ENCODE assay signal across 17 mouse cellular contexts in genomic region chr11:97147333-97147732, GRCm38 (mm10). TPM values are rescaled to one million over a fixed set of nuclear protein-coding genes. Genes with fewer than 3 reads are reported as not detected.
DNase-seq lines count a peak whose midpoint lies in the region; ATAC-seq and TF ChIP-seq lines count a peak whose summit lies in the region.
"Had no signal": no experiment of that assay in that cellular context is flagged by ENCODE, and none has a peak within 500 bp of the region (broad histone marks: within the 10 kb centered on the region; RNA-seq: fewer than 3 reads in every experiment).

No protein-coding gene starts in this region.

- no peak for DNase-seq in embryonic facial prominence, embryonic 10.5 days (ENCODE audit: low spot score)
- DNase-seq in heart, adult 18-20 months, result no peak
- DNase-seq in heart, postnatal 4 days, result no peak
- no peak for DNase-seq in cerebellum, adult 18-20 months

- H3K4me1 ChIP-seq in embryonic facial prominence, embryonic 13.5 days, result peaks cover 39% of the 10 kb centered on the region
- peaks cover 65% of the 10 kb centered on the region for H3K4me1 ChIP-seq in embryonic facial prominence, embryonic 10.5 days
- H3K4me1 ChIP-seq in heart, embryonic 11.5 days (ENCODE audit: control insufficient read depth, insufficient read depth, low read length), result peaks cover 26% of the 10 kb centered on the region
- peaks cover 53% of the 10 kb centered on the region for H3K4me1 ChIP-seq in heart, embryonic 15.5 days (replicated peaks)

- no peaks in the 10 kb centered on the region for H3K9me3 ChIP-seq in embryonic facial prominence, embryonic 13.5 days
- H3K9me3 ChIP-seq in embryonic facial prominence, embryonic 10.5 days, result no peaks in the 10 kb centered on the region
- no peaks in the 10 kb centered on the region for H3K9me3 ChIP-seq in heart, embryonic 11.5 days (replicated peaks; ENCODE audit: control insufficient read depth, low read length)
- H3K9me3 ChIP-seq in heart, embryonic 15.5 days (replicated peaks), result no peaks in the 10 kb centered on the region
- H3K9me3 ChIP-seq: embryonic facial prominence, embryonic 15.5 days; forebrain, embryonic 12.5 days had no signal

- peaks cover 64% of the 10 kb centered on the region for H3K36me3 ChIP-seq in embryonic facial prominence, embryonic 13.5 days
- H3K36me3 ChIP-seq in embryonic facial prominence, embryonic 10.5 days (replicated peaks), result peaks cover 35% of the 10 kb centered on the region
- 0 out of 2 replicates have a peak, but pooled peaks cover 3% of the 10 kb centered on the region for H3K36me3 ChIP-seq in heart, embryonic 11.5 days (ENCODE audit: control insufficient read depth, insufficient read depth, low read length)
- no peaks in the 10 kb centered on the region for H3K36me3 ChIP-seq in heart, embryonic 15.5 days
- H3K36me3 ChIP-seq in C2C12 (ENCODE audit: control insufficient read depth, insufficient read depth), result no peaks in the 10 kb centered on the region

- H3K27ac ChIP-seq in embryonic facial prominence, embryonic 13.5 days, result no peak overlapping the region
- no peak overlapping the region for H3K27ac ChIP-seq in embryonic facial prominence, embryonic 10.5 days (replicated peaks)
- H3K27ac ChIP-seq in heart, embryonic 11.5 days (ENCODE audit: low read depth, low read length), result no peak overlapping the region
- H3K27ac ChIP-seq in heart, embryonic 15.5 days, result no peak overlapping the region
- H3K27ac ChIP-seq: embryonic facial prominence, embryonic 15.5 days; forebrain, embryonic 12.5 days; hindbrain, embryonic 14.5 days had no signal

- H3K4me3 ChIP-seq in embryonic facial prominence, embryonic 13.5 days, result no peak overlapping the region
- no peak overlapping the region for H3K4me3 ChIP-seq in embryonic facial prominence, embryonic 10.5 days
- no peak overlapping the region for H3K4me3 ChIP-seq in heart, embryonic 11.5 days (ENCODE audit: low read depth, low read length)
- 0 out of 2 replicates have a peak overlapping the region, but pooled peaks have one; percentile 1 for H3K4me3 ChIP-seq in heart, embryonic 15.5 days
- H3K4me3 ChIP-seq in C2C12 (ENCODE audit: insufficient read depth, poor library complexity, severe bottlenecking), result no peak overlapping the region
- H3K4me3 ChIP-seq: embryonic facial prominence, embryonic 15.5 days; erythroblast, embryonic 14.5 days; forebrain, embryonic 12.5 days had no signal

- H3K4me2 ChIP-seq in embryonic facial prominence, embryonic 13.5 days, result no peak overlapping the region
- peak overlapping the region; percentile 94; the same call in 1 of the 2 replicates for H3K4me2 ChIP-seq in heart, embryonic 11.5 days
- H3K4me2 ChIP-seq in heart, embryonic 15.5 days, result peak overlapping the region; percentile 98; the same call in 1 of the 2 replicates
- H3K4me2 ChIP-seq: embryonic facial prominence, embryonic 15.5 days; forebrain, embryonic 12.5 days; hindbrain, embryonic 14.5 days had no signal

- H3K9ac ChIP-seq in embryonic facial prominence, embryonic 13.5 days, result 0 out of 2 replicates have a peak overlapping the region, but pooled peaks have one; percentile 16
- H3K9ac ChIP-seq in heart, embryonic 11.5 days (ENCODE audit: low read depth, low read length), result no peak overlapping the region
- no peak overlapping the region for H3K9ac ChIP-seq in heart, embryonic 15.5 days
- H3K9ac ChIP-seq: embryonic facial prominence, embryonic 15.5 days; forebrain, embryonic 12.5 days; hindbrain, embryonic 14.5 days had no signal

- no peaks in the 10 kb centered on the region; the same call in 1 of the 2 replicates for H3K27me3 ChIP-seq in embryonic facial prominence, embryonic 13.5 days
- peaks cover 26% of the 10 kb centered on the region for H3K27me3 ChIP-seq in embryonic facial prominence, embryonic 10.5 days (replicated peaks; ENCODE audit: low read depth, poor library complexity, severe bottlenecking)
- peaks cover 6% of the 10 kb centered on the region; the same call in 1 of the 2 replicates for H3K27me3 ChIP-seq in heart, embryonic 11.5 days (ENCODE audit: control insufficient read depth, insufficient read depth, low read length)
- H3K27me3 ChIP-seq in heart, embryonic 15.5 days, result 0 out of 2 replicates have a peak, but pooled peaks cover 3% of the 10 kb centered on the region
- H3K27me3 ChIP-seq in C2C12 (ENCODE audit: control insufficient read depth, insufficient read depth, insufficient read length), result peaks cover 55% of the 10 kb centered on the region
- H3K27me3 ChIP-seq: embryonic facial prominence, embryonic 15.5 days had no signal

- no peaks in the 10 kb centered on the region for H3K79me3 ChIP-seq in C2C12 (ENCODE audit: low read depth)

- ATAC-seq in embryonic facial prominence, embryonic 13.5 days (ENCODE audit: insufficient number of reproducible peaks, insufficient read depth, low FRiP score, low TSS enrichment, low read depth), result no peak
- no peak for ATAC-seq in heart, embryonic 11.5 days (replicated peaks; ENCODE audit: insufficient number of reproducible peaks, low FRiP score, low TSS enrichment)
- ATAC-seq in heart, embryonic 15.5 days (replicated peaks; ENCODE audit: insufficient number of reproducible peaks, insufficient read depth, low FRiP score, low read depth), result no peak
- ATAC-seq: forebrain, embryonic 16.5 days; intestine, postnatal 0 days had no signal

- no peak overlapping the region for H3ac ChIP-seq in C2C12 (ENCODE audit: control insufficient read depth, insufficient read length, low read depth)

- no peaks in the 10 kb centered on the region for H3K79me2 ChIP-seq in C2C12 (ENCODE audit: control insufficient read depth, insufficient read depth)

- WGBS in embryonic facial prominence, embryonic 13.5 days, result 81% methylated on average over 8 of the region's 8 CpGs
- 79% methylated on average over 8 of the region's 8 CpGs for WGBS in embryonic facial prominence, embryonic 10.5 days
- WGBS in heart, embryonic 11.5 days (ENCODE audit: insufficient replicate concordance), result 69% methylated on average over 8 of the region's 8 CpGs
- WGBS in heart, embryonic 15.5 days, result 72% methylated on average over 8 of the region's 8 CpGs

- TF ChIP-seq CTCF in C2C12 (IDR thresholded peaks at IDR 0.05; ENCODE audit: control insufficient read depth, insufficient read depth, insufficient read length), result no peak

TF ChIP-seq in C2C12, 6 proteins besides CTCF, POLR2A, EP300 and RAD21:
- TF ChIP-seq MYOD1 (IDR thresholded peaks at IDR 0.05; ENCODE audit: control insufficient read depth, insufficient read length, low read depth) (peak; percentile 22), CEBPB (IDR thresholded peaks at IDR 0.05; ENCODE audit: low read depth) (no peak)

RNA-seq across cellular contexts. Expression of gene Tbkbp1, which starts 4.0 kb away (rescaled TPM):
- polyA plus RNA-seq in embryonic facial prominence, embryonic 13.5 days (2015; fragmentation: Nextera tagmentation; extraction: Ambion mirVana), result 7.8 and 8.5 TPM in 2 replicates
- polyA plus RNA-seq in embryonic facial prominence, embryonic 10.5 days (2016; fragmentation: Nextera tagmentation; extraction: Ambion mirVana), result 4.7 and 5.1 TPM in 2 replicates
- 5.7 and 6.8 TPM in 2 replicates for polyA plus RNA-seq in heart, embryonic 11.5 days (2014; fragmentation: Nextera tagmentation; extraction: Ambion mirVana)
- 10 to 100 TPM; 12.5 to 15.0 TPM for total RNA-seq in heart, adult 18-20 months (2021)
- polyA plus RNA-seq in heart, embryonic 15.5 days (2015; fragmentation: Nextera tagmentation; extraction: Ambion mirVana), result 4.7 and 6.5 TPM in 2 replicates
- total RNA-seq in heart, postnatal 4 days (2021), result 10 to 100 TPM; 17.0 to 17.7 TPM
- polyA plus RNA-seq in C2C12 (2012; fragmentation: generic; extraction: Trizol), result 0.46 TPM

RNA-seq across cellular contexts. Expression of gene Tbx21, which starts 32.2 kb away (rescaled TPM):
- polyA plus RNA-seq in embryonic facial prominence, embryonic 13.5 days (2015; fragmentation: Nextera tagmentation; extraction: Ambion mirVana), result 0.08 and 0.10 TPM in 2 replicates
- 0.11 and 0.17 TPM in 2 replicates for polyA plus RNA-seq in embryonic facial prominence, embryonic 10.5 days (2016; fragmentation: Nextera tagmentation; extraction: Ambion mirVana)
- not detected in 2 replicates for polyA plus RNA-seq in heart, embryonic 11.5 days (2014; fragmentation: Nextera tagmentation; extraction: Ambion mirVana)
- under 1 TPM; 0.10 to 0.41 TPM for total RNA-seq in heart, adult 18-20 months (2021)
- 0.05 and 0.36 TPM in 2 replicates for polyA plus RNA-seq in heart, embryonic 15.5 days (2015; fragmentation: Nextera tagmentation; extraction: Ambion mirVana)
- not detected for total RNA-seq in heart, postnatal 4 days (2021)
- not detected for polyA plus RNA-seq in C2C12 (2012; fragmentation: generic; extraction: Trizol)
- total RNA-seq: granulocyte monocyte progenitor cell, adult 5-6 weeks; heart, postnatal 10 days; MEL had no signal
- polyA plus RNA-seq: erythroblast, embryonic 14.5 days; hindbrain, embryonic 14.5 days had no signal

RNA-seq across cellular contexts. Expression of gene Kpnb1, which starts 40.3 kb away (rescaled TPM):
- 59.7 and 62.6 TPM in 2 replicates for polyA plus RNA-seq in embryonic facial prominence, embryonic 13.5 days (2015; fragmentation: Nextera tagmentation; extraction: Ambion mirVana)
- polyA plus RNA-seq in embryonic facial prominence, embryonic 10.5 days (2016; fragmentation: Nextera tagmentation; extraction: Ambion mirVana), result 85.5 and 85.9 TPM in 2 replicates
- 61.2 and 63.6 TPM in 2 replicates for polyA plus RNA-seq in heart, embryonic 11.5 days (2014; fragmentation: Nextera tagmentation; extraction: Ambion mirVana)
- 10 to 100 TPM; 80.8 to 82.9 TPM for total RNA-seq in heart, adult 18-20 months (2021)
- polyA plus RNA-seq in heart, embryonic 15.5 days (2015; fragmentation: Nextera tagmentation; extraction: Ambion mirVana), result 29.5 and 31.4 TPM in 2 replicates
- total RNA-seq in heart, postnatal 4 days (2021), result 100 to 1,000 TPM; 160 to 162 TPM
- 180 TPM for polyA plus RNA-seq in C2C12 (2012; fragmentation: generic; extraction: Trizol)
